Mouse (Mus musculus): Measurements from ENCODE around the gene Kirrel3.
A peak's percentile ranks its signal among the peaks of the same experiment; 100 is the strongest.

Kirrel3 gene

DNA sequence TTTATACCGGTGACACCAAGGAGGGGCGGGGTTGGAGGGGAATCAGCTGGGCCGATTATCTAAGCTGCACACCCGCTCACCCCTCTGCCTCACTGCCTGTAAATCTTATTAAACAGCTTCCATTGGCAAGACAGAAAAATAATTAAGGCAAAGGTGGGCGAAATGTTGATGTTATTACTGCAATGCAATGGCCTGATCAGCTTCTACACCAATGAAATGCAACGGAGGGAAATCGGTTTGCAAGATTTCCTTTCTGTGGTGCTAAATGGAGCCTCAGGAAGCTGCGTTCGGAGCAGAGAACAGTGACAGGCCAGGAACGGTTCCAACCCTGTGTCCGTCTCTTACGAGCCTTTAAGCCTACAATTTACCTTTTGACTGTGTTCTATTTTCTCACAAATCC is 475.0 kb downstream of the Kirrel3 start:
- DNase-seq = no peak

DNA sequence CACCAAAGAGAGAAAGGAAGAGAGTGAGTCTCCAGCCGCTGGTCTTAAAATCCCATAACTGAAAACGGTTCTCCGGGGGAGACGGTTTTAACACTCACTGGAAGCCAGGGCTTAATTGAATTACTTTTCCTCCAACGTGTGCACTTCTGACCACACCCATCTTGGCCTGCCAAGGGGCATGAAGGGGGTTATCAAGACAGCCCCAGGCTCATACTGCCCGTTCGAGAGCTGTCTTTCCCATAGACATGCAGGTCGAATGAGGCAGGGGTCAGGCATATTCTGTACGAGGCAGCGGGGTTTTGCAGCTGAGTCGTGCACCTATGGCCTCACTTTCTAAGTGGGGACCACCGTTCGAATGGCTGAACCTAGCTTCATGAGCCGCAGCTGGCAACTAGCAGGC is 475.5 kb downstream of the Kirrel3 start:
- DNase-seq = no peak

- DNase-seq = no peak
Measured at GRCm38 (mm10) chr9:34962251-34962650, 476.6 kb downstream of the Kirrel3 start.

DNA sequence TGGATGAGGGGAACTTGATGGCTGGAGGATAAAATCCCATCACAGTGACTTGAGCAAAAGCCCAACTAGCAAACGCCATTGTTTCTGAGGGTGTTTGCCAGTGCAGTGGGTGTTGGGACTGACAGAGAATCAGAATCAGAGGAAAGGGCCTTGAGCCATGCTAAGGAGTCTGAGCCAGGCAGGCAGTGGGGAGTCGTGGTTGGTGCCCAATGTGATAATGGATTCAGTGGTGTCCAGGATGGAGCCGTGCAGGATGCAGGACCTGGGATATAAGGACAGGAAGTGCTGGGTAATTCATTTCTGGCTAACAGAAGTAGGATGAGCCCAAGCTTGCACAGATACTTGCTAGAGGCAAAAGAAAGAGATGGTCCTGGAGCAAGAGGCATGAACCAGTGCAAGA is 477.9 kb downstream of the Kirrel3 start:
- no peak for DNase-seq

DNA sequence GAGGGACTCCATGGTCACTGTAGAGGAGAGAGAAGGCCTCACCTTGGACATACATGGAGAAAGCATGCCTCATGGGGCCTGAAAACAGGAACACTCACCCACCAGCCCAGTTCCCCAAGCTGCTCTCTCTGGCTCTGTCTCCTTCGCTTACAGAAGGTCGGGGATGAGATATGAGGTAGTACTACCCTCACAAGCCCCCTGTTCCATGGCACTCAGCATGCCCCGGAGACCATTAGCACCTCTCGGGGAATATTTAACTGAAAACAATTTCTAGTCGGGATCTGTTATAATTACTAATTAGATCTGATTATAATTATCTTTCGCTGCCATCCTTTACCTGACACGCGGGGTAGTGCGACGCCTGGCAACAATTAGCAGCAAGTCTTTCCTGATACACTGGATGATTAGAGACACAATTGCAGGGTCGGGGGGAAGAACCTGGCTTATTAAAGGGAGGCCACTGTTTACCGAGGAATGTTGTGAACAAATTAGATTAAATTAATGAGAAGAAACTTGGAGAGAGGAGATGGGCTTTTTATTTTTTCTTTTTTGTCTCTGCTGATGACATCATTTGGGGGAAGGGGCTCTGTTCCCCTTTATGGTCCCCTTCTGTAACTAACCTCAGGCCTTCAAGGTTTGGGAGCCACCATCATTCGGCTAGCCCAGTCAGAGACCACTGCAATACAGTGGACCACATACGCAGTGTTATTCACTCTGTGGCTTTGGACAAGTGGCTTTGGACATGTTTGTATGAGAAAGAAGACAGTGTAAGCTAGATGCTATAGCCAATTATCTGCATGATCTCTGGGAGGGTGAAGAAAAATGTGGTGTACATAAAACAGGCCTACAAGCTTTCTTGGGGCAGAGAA is 478.7 kb downstream of the Kirrel3 start:
- no peak for DNase-seq

- no peak for DNase-seq
Measured at GRCm38 (mm10) chr9:34965041-34965415, 479.3 kb downstream of the Kirrel3 start.

- DNase-seq = no peak
Measured at GRCm38 (mm10) chr9:34967772-34968171, 482.1 kb downstream of the Kirrel3 start.

DNA sequence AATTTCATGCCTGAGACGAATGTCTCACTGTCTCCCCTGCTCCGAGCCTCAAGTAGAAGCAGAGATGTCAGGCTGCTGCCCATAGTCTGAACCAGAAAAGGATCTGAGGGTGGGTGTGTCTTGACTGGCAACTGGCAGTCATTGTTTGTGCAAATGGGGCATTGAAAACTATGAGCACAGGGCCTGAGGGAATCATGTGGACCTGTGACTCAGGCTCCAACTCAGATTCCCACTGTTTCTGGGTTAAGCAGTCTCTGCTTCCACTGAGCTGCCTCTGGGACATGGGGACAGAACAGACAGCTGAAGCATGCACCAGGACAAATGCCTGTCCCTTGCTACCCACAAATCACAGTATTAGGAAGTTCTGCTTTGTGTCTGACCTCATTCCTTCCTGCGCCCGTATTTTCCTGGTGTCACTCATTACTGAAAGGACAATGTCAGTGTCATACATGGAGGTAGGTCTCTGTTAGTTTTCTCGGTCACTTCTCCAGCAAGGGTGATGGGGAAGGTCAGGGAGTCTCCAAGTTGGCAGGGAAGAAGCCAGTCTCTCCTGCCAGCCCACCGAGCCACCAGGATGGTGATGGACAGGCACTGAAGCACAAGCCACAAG is 484.3 kb downstream of the Kirrel3 start:
- DNase-seq = no peak

- DNase-seq = no peak
Measured at GRCm38 (mm10) chr9:34974326-34974725, 488.6 kb downstream of the Kirrel3 start.

DNA sequence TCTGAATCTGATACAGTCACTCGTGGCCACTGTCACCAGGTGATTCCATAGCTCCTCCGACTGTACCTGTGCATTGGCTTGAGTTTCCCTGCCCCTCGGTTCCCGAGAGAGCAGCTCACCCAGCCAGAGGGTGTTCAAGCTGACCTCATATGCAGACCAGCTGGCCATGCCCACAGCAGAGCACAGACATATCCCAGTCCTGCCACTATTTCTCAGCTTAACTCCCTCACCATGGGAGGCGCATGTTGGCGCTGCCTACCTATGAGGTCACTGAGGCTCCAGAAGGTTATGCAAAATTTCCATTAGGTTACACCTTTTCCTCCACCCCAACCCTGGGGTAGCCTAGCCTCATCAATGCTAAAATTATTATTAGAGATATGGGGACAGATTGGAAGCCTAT is 489.6 kb downstream of the Kirrel3 start:
- no peak for DNase-seq

GRCm38 (mm10) chr9:34976596-34977462 is 491.1 kb downstream of the Kirrel3 start:
- no peak for DNase-seq

DNA sequence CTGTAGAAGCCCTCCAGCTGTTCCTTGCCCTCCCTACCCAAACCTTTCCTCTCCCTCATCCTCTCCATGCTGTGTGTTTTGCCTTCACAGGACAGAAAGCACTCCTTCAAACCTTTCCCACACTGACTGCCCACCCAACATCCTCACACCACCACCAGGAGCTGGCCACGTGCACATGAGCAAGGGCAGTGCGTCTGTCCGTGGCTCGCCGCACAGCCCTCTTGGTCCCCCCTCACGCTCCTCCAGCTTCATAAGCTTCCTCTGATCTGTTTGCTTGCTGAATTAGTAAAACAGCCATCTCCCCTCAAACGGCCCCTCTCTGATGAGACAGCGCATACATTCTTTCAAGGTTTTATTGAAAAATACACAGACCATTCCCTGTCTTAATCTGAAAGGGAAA is 492.0 kb downstream of the Kirrel3 start:
- DNase-seq = no peak

DNA sequence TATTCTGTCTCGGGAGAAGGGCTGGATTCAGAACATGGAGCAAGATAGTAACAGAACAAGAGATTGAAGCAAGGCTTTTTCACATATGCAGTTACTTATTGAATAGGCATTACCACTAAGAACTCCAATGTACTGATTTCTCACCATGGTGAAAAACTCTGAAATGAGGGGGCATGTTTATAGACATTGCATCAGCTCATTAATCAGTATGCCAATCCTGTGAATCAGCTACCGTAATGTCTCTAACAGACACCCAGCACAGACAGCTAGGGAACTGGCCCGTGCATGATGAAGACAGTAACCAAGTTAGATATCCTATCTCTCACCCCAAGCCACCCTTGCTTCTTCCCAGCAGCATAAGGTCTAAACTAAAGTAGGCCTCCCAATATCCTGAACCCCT is 492.5 kb downstream of the Kirrel3 start:
- no peak for DNase-seq

DNA sequence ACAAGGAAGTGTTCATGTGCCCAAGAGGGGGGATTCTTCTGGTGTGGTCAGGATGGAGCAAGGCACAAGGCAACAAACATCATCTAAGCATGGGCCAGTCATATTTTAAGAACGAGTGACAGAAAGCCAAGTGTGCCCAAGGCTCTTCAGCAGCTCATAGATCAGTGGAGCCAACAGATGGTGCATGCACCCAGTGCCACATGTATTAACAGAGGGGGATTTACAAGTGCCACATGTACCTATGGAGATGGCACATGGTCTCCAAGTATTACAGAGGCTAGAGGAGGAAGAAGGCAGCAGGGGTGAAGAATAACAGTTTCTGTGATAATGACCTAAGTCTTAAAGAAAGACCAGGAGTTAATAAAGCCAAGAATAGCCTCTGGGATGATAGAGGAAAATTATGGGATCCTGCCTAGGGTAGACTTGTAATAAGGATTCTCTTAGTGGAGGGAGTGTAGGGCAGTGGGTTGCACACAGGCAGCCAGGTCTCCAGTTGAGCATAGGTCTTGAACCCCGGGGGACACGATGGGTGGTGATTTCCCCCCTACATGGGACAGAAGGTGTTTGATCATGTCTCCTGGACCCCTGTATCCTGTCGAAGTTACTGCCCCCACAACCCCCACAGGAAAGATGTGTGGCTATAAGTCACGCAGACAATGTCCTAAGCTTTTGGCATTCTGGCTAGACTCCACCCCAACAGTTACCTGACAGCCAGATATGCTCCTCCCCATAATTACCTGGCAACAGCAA is 495.0 kb downstream of the Kirrel3 start:
- DNase-seq = no peak

DNA sequence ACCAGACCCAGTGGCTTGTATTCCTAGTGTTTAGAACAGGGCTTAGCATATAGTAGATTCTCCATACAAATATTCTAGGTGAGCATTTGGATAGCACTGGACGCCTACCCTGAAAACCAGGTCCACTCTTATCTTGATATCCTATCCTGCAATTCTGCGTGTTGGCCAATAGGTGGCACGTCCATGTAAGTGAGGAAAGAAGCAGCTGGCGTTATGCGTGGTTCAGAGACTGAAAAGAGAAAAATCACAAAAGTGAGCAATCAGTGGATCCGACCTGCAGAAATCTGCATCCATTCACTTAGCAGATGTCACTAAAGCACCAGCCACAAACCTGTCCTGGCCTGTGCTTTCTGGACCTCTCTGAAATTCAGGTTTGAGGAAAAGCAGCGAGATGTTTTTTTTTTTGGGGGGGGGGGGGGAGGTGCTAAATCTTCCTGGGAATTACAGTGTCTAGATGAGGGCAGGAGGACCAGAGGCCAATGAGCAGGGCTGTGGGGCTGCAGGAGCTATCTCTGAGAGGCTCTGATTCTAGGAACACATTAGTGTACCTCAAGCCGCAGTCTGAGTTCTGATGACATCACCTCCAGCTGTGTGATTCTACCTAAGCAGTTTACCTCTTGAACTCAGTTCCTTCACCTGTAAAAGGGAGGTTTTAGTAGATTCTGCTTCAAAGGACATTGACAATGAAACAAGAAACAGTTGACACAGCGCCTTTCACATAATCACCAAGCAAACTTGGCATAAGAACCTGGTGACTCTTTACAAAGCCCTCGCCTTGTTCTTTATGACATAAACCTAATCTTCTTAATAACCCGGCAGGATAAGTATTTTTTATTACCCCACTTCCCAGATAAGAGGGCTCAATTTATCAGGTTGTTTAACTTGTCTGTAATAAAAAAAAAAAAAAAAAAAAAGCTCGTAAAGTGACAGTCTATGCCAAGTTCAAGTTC is 498.1 kb downstream of the Kirrel3 start:
- peak; percentile 56 for DNase-seq

- no peak for DNase-seq
Measured at GRCm38 (mm10) chr9:34986156-34986555, 500.5 kb downstream of the Kirrel3 start.

DNA sequence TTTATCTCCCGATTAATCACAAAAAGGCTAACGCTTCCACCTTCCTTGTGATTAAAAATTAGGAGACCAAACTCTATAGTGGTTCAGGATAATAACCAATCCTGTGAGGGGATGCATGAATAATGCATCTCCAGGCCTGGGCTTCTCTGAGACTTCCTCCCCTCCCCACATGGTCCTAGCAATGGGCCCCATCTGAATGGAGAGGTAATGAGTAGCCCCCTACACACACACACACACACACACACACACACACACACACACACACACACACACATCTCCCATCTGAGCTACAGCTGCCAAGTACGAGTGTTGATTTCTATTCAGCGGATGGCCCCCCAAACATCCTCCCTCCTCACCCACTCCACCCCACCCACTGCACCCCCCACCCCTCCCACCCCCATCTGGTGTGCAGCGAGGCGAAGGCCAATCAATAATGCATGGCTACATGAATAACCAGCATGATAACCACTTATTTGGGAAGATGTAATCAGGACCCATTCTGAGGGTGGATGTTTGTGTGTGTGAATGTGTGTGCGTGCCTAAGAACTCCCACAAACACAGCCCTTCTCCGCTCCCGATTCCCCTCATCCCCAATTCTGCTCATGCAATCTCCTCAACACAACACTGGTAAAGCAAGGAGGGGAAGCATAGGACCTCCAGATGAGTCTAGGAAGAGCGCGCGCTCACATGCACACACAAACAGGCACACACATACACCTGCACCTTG is 501.9 kb downstream of the Kirrel3 start:
- no peak for DNase-seq

GRCm38 (mm10) chr9:34988683-34989082 is 503.0 kb downstream of the Kirrel3 start:
- DNase-seq = no peak

GRCm38 (mm10) chr9:34992201-34992600 is 506.5 kb downstream of the Kirrel3 start:
- DNase-seq = peak; percentile 30

- peak; percentile 95 for DNase-seq
Measured at GRCm38 (mm10) chr9:34993467-34994211, 507.9 kb downstream of the Kirrel3 start.

Data from lung, postnatal 10 days (tissue).